Mouse (Mus musculus) bone marrow macrophage, adult 2 months (primary cell): Measurements from ENCODE around the gene Slc22a23. TPM values are rescaled to one million over a fixed set of nuclear protein-coding genes. Genes with fewer than 3 reads are reported as not detected.

Source experiments
- H3K27ac ChIP-seq: 2 replicates; pipeline ENCODE4 v1.5.1; 2012; ENCODE audit warnings: low read depth, low read length; ENCODE audit not compliant: insufficient read depth
- H3K4me1 ChIP-seq: 2 replicates; pipeline ENCODE4 v1.6.1; 2012; ENCODE audit warnings: low read length; ENCODE audit not compliant: control insufficient read depth, insufficient read depth
- H3K4me3 ChIP-seq: 2 replicates; pipeline ENCODE4 v1.5.1; 2012; ENCODE audit warnings: mild to moderate bottlenecking, low read length, moderate library complexity; ENCODE audit not compliant: insufficient read depth
- CTCF ChIP-seq: IDR thresholded peaks from 2 replicates; pipeline ENCODE4 v1.5.1; 2012; ENCODE audit warnings: low read depth, mild to moderate bottlenecking, low read length, moderate library complexity
- POLR2A ChIP-seq: IDR thresholded peaks from 2 replicates; pipeline ENCODE4 v1.6.1; 2012; ENCODE audit warnings: mild to moderate bottlenecking, low read depth, low read length, borderline replicate concordance
- polyA plus RNA-seq: library from polyadenylated mRNA; stranded (reverse); fragments of >200 nt; gene quantifications from 2 replicates; pipeline ENCODE4 v1.2.4, GENCODE M21; 2012; ENCODE audit not compliant: missing spikeins, insufficient read depth, insufficient read length

The Slc22a23 gene
- polyA plus RNA-seq, 1 experiment = not detected

GRCm38 (mm10) chr13:34264508-34264907 lies 80.5 kb downstream of the Slc22a23 start:
- Histone ChIP-seq H3K4me3 (no peak overlapping the region), H3K4me1 (no peaks in the 10 kb centered on the region), H3K27ac (no peak overlapping the region)
- TF ChIP-seq CTCF (no peak), POLR2A (no peak)

GRCm38 (mm10) chr13:34258765-34259164 lies 86.2 kb downstream of the Slc22a23 start:
- Histone ChIP-seq H3K4me3 (no peak overlapping the region), H3K4me1 (peaks cover 22% of the 10 kb centered on the region), H3K27ac (no peak overlapping the region)
- TF ChIP-seq POLR2A = no peak
- no peak for TF ChIP-seq CTCF

- TF ChIP-seq CTCF = no peak
- TF ChIP-seq POLR2A = no peak
- Histone ChIP-seq H3K4me3 (no peak overlapping the region), H3K27ac (no peak overlapping the region), H3K4me1 (peaks cover 30% of the 10 kb centered on the region)
Measured at GRCm38 (mm10) chr13:34257177-34257576, 87.8 kb downstream of the Slc22a23 start.

GRCm38 (mm10) chr13:34256676-34257075 lies 88.3 kb downstream of the Slc22a23 start:
- H3K4me1 ChIP-seq = peaks cover 30% of the 10 kb centered on the region
- no peak overlapping the region for H3K27ac ChIP-seq
- TF ChIP-seq POLR2A = no peak
- no peak for TF ChIP-seq CTCF
- H3K4me3 ChIP-seq = no peak overlapping the region

GRCm38 (mm10) chr13:34255297-34255696 lies 89.7 kb downstream of the Slc22a23 start:
- Histone ChIP-seq H3K4me3 (no peak overlapping the region), H3K4me1 (peaks cover 30% of the 10 kb centered on the region), H3K27ac (peak overlapping the region; percentile 77)
- TF ChIP-seq POLR2A (no peak), CTCF (no peak)

- TF ChIP-seq CTCF (no peak), POLR2A (no peak)
- H3K27ac ChIP-seq = peak overlapping the region; percentile 77
- H3K4me1 ChIP-seq = peaks cover 30% of the 10 kb centered on the region
- no peak overlapping the region for H3K4me3 ChIP-seq
Measured at GRCm38 (mm10) chr13:34254691-34255090, 90.3 kb downstream of the Slc22a23 start.

GRCm38 (mm10) chr13:34253736-34254135 lies 91.2 kb downstream of the Slc22a23 start:
- TF ChIP-seq CTCF = no peak
- no peak for TF ChIP-seq POLR2A
- H3K27ac ChIP-seq = peak overlapping the region; percentile 77
- H3K4me3 ChIP-seq = no peak overlapping the region
- peaks cover 30% of the 10 kb centered on the region for H3K4me1 ChIP-seq

- Histone ChIP-seq H3K4me1 (peaks cover 12% of the 10 kb centered on the region), H3K4me3 (no peak overlapping the region), H3K27ac (no peak overlapping the region)
- no peak for TF ChIP-seq POLR2A
- TF ChIP-seq CTCF = no peak
Measured at GRCm38 (mm10) chr13:34248941-34249920, 95.8 kb downstream of the Slc22a23 start.

- Histone ChIP-seq H3K4me1 (peaks cover under 1% of the 10 kb centered on the region), H3K4me3 (no peak overlapping the region), H3K27ac (no peak overlapping the region)
- TF ChIP-seq CTCF (no peak), POLR2A (no peak)
Measured at GRCm38 (mm10) chr13:34248107-34248506, 96.9 kb downstream of the Slc22a23 start.

- H3K4me3 ChIP-seq = no peak overlapping the region
- H3K4me1 ChIP-seq = no peaks in the 10 kb centered on the region
Measured at GRCm38 (mm10) chr13:34246821-34247220, 98.2 kb downstream of the Slc22a23 start.

More at GRCm38 (mm10) chr13:34246821-34247220, 98.2 kb downstream of the Slc22a23 start:
- no peak overlapping the region for H3K27ac ChIP-seq
- TF ChIP-seq CTCF (no peak), POLR2A (no peak)
